Mouse (Mus musculus): ENCODE measurements around the gene Sod3.

DNA sequence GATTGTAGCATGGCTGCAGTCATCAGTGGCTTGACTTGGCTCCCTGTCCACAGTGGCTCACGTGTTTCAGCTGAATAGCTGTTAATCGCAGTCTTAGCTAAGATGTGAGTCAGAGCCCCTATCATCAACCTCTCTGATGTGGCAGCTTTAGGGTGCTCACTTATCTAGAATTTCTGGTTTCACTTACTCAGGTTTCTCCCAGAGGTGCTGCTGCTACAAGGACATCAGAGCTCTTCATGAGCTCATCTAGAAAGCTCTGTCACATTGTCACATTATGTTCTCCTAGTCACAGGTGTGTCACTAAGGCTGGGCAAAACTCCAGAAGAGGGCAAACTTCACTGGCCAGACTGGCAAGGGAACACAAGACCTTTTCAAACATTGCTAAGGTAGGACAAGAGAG is 24.5 kb upstream of the Sod3 start:
- TF ChIP-seq CTCF (IDR thresholded peaks at IDR 0.05; ENCODE audit: low read depth) (no peak), EP300 (optimal IDR thresholded peaks at IDR 0.05) (peak; percentile 77)
